Mouse (Mus musculus) kidney, embryonic 14.5 days (tissue): Measurements from ENCODE around the gene Zswim5. TPM values are rescaled to one million over a fixed set of nuclear protein-coding genes. Genes with fewer than 3 reads are reported as not detected.
A peak's percentile ranks its signal among the peaks of the same experiment; 100 is the strongest.

Experiments used
- ATAC-seq: fragments of 200-750 bp; cut with Nextera tagmentation; 2 replicates; pipeline ENCODE4 v1.8.0; 2017; ENCODE audit warnings: moderate number of reproducible peaks, mild to moderate bottlenecking, moderate TSS enrichment, moderate library complexity; ENCODE audit not compliant: low FRiP score, low TSS enrichment
- H3K27ac ChIP-seq: fragments of 300-500 bp; sonication (generic); 2 replicates; pipeline ENCODE4 v1.5.1; 2014; ENCODE audit warnings: low read depth, mild to moderate bottlenecking, low read length, moderate library complexity, mixed read lengths
- H3K27me3 ChIP-seq: fragments of 300-500 bp; sonication (generic); 2 replicates; pipeline ENCODE4 v1.6.1; 2014; ENCODE audit warnings: mild to moderate bottlenecking, low read length; ENCODE audit not compliant: control insufficient read depth, insufficient read depth
- H3K36me3 ChIP-seq: fragments of 300-500 bp; sonication (generic); 2 replicates; pipeline ENCODE4 v1.6.1; 2014; ENCODE audit warnings: low read length, mixed read lengths; ENCODE audit not compliant: control insufficient read depth, insufficient read depth
- H3K4me1 ChIP-seq: fragments of 300-500 bp; sonication (generic); 2 replicates; pipeline ENCODE4 v1.6.1; 2014; ENCODE audit warnings: low read length, mixed read lengths; ENCODE audit not compliant: control insufficient read depth, insufficient read depth
- H3K4me2 ChIP-seq: fragments of 300-500 bp; sonication (generic); replicated peaks from 2 replicates; pipeline ENCODE4 v1.6.1; 2014; ENCODE audit warnings: low read depth, mild to moderate bottlenecking, low read length
- H3K4me3 ChIP-seq: fragments of 300-500 bp; sonication (generic); 2 replicates; pipeline ENCODE4 v1.5.1; 2014; ENCODE audit warnings: mild to moderate bottlenecking, low read length
- H3K9ac ChIP-seq: fragments of 300-500 bp; sonication (generic); 2 replicates; pipeline ENCODE4 v1.6.1; 2014; ENCODE audit warnings: low read depth, mild to moderate bottlenecking, low read length, moderate library complexity
- H3K9me3 ChIP-seq: fragments of 300-500 bp; sonication (generic); 2 replicates; pipeline ENCODE4 v1.6.1; 2016; ENCODE audit warnings: low read length; ENCODE audit not compliant: control insufficient read depth
- WGBS: fragments of 180-500 bp; shearing (Covaris S2); extraction: QIAGEN DNeasy Blood & Tissue Kit; methylation state at CpG from one replicate; pipeline ENCODE4 v1.1.7; 2014; 5-methylcytosine and 5-hydroxymethylcytosine counted together
- polyA plus RNA-seq: library from polyadenylated mRNA; unstranded; fragments of >200 nt; fragmentation: Nextera tagmentation; extraction: Ambion mirVana; gene quantifications from 2 replicates; pipeline ENCODE4 v1.2.1, GENCODE M21; 2014

Gene Zswim5
- polyA plus RNA-seq, 1 experiment from 2014 or later = 2.1 TPM

DNA sequence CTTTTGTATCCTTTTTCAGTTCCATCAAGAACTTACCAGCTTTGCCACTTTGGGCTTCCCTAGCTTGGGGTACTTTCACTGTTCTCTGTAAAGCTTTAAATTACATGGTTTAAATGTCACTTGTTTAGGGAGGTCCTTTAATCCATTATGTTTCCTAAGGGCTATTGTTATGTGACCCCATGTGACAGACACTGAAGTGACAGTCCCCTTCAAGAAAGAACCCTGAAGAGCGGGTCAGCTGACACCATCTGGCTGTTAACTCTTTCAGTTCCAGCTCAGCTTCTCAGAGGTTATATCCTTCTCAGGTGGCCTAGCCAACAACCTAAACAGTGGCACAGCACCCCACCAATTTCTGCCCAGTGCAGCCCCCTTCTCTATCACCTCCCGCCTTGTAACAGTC, 22.9 kb upstream of the Zswim5 start:
- Histone ChIP-seq H3K9me3 (no peaks in the 10 kb centered on the region), H3K36me3 (no peaks in the 10 kb centered on the region), H3K4me2 (no peak overlapping the region), H3K9ac (no peak overlapping the region), H3K4me1 (no peaks in the 10 kb centered on the region), H3K27me3 (no peaks in the 10 kb centered on the region), H3K27ac (no peak overlapping the region), H3K4me3 (no peak overlapping the region)
- no peak for ATAC-seq
- WGBS = 33% methylated on average over 2 of the region's 2 CpGs

DNA sequence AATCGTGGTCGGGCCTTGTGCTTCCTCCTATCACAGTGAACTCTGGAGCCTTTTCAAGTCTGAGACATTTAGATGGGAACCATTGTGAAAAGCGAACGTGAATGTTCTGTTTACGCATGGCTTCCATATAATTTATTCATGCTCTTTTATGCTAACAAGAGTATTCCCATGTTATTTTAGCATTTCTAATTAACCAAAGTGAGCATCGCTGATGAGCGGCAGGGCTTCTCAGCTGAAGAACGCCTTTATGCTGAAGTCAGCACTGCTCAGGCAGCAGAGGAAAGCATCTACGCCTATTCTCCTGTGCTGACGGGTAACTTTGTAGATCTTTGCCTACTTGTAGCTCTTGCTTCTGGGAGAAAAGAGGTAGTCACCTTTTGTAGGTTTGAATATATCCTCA, 20.0 kb upstream of the Zswim5 start:
- no peaks in the 10 kb centered on the region for H3K4me1 ChIP-seq
- no peak overlapping the region for H3K9ac ChIP-seq
- no peaks in the 10 kb centered on the region for H3K36me3 ChIP-seq
- H3K4me2 ChIP-seq = no peak overlapping the region
- no peak overlapping the region for H3K4me3 ChIP-seq
- WGBS = 91% methylated on average over 10 of the region's 10 CpGs
- H3K27me3 ChIP-seq = no peaks in the 10 kb centered on the region
- H3K9me3 ChIP-seq = no peaks in the 10 kb centered on the region
- ATAC-seq = no peak
- no peak overlapping the region for H3K27ac ChIP-seq

DNA sequence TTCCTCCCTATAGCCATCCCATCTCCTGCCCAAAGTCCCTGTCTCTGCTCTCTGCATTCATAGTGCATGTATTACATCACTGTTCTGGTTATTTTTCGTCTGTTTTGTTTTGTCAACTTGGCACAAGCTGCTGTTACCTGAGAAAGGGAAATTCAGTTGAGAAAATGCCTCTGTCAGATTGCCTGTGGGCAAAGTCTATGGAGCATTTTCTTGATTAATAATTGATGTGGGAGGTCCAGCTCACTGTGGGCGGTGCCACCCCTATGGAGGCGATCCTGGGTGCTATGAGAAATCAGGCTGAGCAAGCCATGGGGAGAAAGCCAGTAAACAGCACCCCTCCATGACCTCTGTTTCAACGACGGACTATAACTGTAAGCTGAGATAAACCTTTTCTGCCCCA, 17.5 kb upstream of the Zswim5 start:
- no peak overlapping the region for H3K4me2 ChIP-seq
- 60% methylated on average over 5 of the region's 5 CpGs for WGBS
- no peaks in the 10 kb centered on the region for H3K9me3 ChIP-seq
- H3K9ac ChIP-seq = no peak overlapping the region
- no peaks in the 10 kb centered on the region for H3K36me3 ChIP-seq
- no peak overlapping the region for H3K4me3 ChIP-seq
- no peaks in the 10 kb centered on the region for H3K27me3 ChIP-seq
- no peak overlapping the region for H3K27ac ChIP-seq
- H3K4me1 ChIP-seq = no peaks in the 10 kb centered on the region
- no peak for ATAC-seq

DNA sequence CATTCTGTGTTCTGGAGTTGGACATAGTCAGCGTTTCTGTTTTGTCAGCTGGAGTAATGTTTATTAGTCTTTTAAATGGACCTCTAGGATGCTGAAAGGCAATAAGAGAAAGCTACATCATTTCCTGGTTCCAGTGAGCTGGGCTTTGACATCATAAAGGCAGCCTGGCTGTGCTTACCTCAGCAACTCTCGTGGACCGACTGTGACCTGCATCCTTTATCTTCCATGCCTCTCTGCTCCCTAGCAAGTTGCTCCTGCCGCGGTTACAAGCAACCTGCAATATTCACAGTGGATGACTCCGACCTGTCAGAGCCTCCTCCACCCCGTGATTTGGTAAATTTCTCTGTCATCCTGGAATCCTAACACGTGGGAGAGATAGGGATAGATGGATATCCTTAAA, 15.2 kb upstream of the Zswim5 start:
- H3K4me3 ChIP-seq = no peak overlapping the region
- no peak for ATAC-seq
- H3K27me3 ChIP-seq = no peaks in the 10 kb centered on the region
- no peaks in the 10 kb centered on the region for H3K36me3 ChIP-seq
- no peaks in the 10 kb centered on the region for H3K4me1 ChIP-seq
- H3K4me2 ChIP-seq = no peak overlapping the region
- H3K9ac ChIP-seq = no peak overlapping the region
- 46% methylated on average over 8 of the region's 8 CpGs for WGBS
- H3K9me3 ChIP-seq = no peaks in the 10 kb centered on the region
- no peak overlapping the region for H3K27ac ChIP-seq

DNA sequence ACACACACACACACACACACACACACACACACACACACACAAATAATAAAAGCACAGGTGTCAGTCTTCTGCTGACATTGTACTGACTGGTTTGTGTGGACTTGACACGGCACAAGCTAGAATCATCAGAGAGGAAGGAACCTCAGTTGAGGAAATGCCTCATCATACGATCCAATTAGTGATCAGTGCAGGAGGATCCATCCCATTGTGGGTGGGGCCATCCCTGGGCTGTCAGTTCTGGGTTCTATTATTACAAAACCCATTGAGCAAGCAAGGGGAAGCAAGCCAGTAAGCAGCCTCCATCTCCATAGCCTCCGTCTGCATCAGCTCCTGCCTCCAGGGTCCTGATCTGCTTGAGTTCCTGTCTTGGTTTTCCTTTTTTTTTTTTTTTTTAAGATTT, 7.3 kb upstream of the Zswim5 start:
- H3K27me3 ChIP-seq = no peaks in the 10 kb centered on the region
- H3K27ac ChIP-seq = no peak overlapping the region
- no peak overlapping the region for H3K4me3 ChIP-seq
- 79% methylated on average over 3 of the region's 3 CpGs for WGBS
- H3K4me2 ChIP-seq = no peak overlapping the region
- no peak overlapping the region for H3K9ac ChIP-seq
- H3K36me3 ChIP-seq = no peaks in the 10 kb centered on the region
- no peaks in the 10 kb centered on the region for H3K9me3 ChIP-seq
- no peaks in the 10 kb centered on the region for H3K4me1 ChIP-seq
- no peak for ATAC-seq

DNA sequence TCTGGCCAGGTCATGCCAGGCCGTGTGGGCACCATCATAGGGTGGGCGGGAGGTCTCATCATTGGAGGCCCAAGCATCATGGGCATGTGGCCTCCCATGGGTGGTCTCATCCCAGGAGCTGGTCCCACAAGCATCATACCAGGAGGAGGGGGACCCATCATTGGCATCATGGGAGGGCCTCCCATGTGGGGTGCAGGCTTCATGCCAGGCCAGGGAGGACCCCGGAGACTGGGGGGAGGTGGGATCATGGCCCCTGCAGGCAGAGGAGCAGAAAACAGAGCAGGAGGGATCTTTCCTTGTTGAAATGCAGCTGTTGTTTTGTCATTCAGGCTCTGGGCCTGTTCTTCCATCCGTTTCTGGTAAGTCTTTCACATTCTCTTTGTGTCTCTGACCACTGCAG, 2.6 kb upstream of the Zswim5 start:
- ATAC-seq = no peak
- H3K9ac ChIP-seq = no peak overlapping the region
- H3K27me3 ChIP-seq = peaks cover 2% of the 10 kb centered on the region; the same call in 1 of the 2 replicates
- no peak overlapping the region for H3K4me2 ChIP-seq
- H3K27ac ChIP-seq = no peak overlapping the region
- H3K36me3 ChIP-seq = no peaks in the 10 kb centered on the region
- H3K9me3 ChIP-seq = no peaks in the 10 kb centered on the region
- 92% methylated on average over 4 of the region's 4 CpGs for WGBS
- no peak overlapping the region for H3K4me3 ChIP-seq
- no peaks in the 10 kb centered on the region for H3K4me1 ChIP-seq

DNA sequence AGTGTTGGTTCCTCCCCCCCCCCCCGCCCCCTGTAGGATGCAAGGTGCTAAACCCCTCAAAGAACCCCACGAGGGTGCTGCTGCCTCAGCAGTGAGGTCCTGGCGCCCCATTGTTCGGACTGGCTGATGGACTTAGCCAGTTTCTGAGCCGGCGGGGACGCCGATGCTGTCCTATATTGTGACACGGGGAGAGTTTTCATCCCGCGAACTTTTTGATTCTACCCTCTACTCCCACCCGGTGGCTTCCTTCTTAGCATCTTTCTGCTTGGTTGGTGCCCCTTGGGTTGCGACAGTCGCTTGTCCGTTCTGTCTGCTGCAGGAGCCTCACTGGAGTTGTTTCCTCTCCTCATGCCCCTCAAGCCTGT, 564 bp upstream of the Zswim5 start:
- 2% methylated on average over 15 of the region's 15 CpGs for WGBS
- peak overlapping the region; percentile 82 for H3K9ac ChIP-seq
- H3K27ac ChIP-seq = peak overlapping the region; percentile 85
- H3K9me3 ChIP-seq = no peaks in the 10 kb centered on the region
- H3K36me3 ChIP-seq = no peaks in the 10 kb centered on the region
- no peaks in the 10 kb centered on the region for H3K4me1 ChIP-seq
- peak; percentile 51 for ATAC-seq
- H3K4me3 ChIP-seq = peak overlapping the region; percentile 90
- peak overlapping the region; percentile 95 for H3K4me2 ChIP-seq
- H3K27me3 ChIP-seq = peaks cover 3% of the 10 kb centered on the region; the same call in 1 of the 2 replicates

DNA sequence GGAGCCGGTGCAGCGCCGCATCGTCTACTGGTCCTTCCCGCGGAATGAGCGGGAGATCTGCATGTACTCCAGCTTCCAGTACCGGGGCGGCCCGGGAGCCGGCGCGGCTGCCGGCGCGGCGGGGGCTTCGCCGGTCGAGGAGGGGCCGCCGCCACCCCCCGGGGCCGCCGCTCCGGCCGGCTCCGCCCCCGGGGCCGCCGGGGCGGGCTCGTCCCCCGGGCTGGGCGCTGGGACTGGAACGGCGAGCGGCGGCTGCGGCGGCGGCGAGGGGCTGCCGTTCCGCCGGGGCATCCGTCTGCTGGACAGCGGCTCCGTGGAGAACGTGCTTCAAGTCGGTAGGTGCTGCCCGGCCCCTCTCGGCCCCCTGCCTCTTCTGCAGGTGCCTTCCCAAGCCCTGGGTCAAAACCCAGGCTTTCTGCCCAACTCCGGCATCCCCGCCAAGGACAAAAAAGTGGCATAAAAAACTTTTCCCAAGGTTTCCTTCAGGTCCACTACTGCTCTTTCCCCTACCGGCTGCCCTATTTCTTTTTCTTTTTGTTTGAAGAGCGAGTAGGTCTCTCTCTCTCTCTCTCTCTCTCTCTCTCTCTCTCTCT, 649 bp downstream of the Zswim5 start:
- Histone ChIP-seq H3K36me3 (no peaks in the 10 kb centered on the region), H3K27ac (peak overlapping the region; percentile 85), H3K4me1 (no peaks in the 10 kb centered on the region), H3K4me3 (peak overlapping the region; percentile 90), H3K27me3 (peaks cover 3% of the 10 kb centered on the region; the same call in 1 of the 2 replicates), H3K9me3 (no peaks in the 10 kb centered on the region), H3K9ac (peak overlapping the region; percentile 82), H3K4me2 (peak overlapping the region; percentile 95)
- peak; percentile 18; the same call in 1 of the 2 replicates for ATAC-seq
- WGBS = under 1% methylated on average over 29 of the region's 57 CpGs

DNA sequence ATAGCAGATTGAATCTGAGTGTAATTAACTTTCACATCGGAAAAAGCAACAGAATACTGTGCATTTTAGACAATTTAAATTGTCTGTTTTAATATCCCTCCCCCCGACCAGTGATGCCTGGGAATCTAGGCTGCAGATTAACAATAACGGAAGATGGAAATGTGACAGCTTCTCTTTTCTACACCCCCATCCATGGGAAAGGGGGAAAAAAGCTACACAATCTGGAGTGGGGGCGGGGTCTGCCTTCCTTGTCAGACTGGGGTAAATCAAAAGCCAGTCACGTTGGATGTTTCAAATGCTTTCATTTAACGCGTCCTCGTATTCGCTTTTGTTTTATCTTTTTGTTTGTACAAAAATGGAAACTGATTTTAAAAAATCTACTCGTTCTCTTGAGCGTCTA, 1.3 kb downstream of the Zswim5 start:
- WGBS = 5% methylated on average over 11 of the region's 11 CpGs
- H3K4me2 ChIP-seq = peak overlapping the region; percentile 95
- no peak for ATAC-seq

More for the DNA sequence above, 1.3 kb downstream of the Zswim5 start:
- H3K36me3 ChIP-seq = no peaks in the 10 kb centered on the region
- no peaks in the 10 kb centered on the region for H3K4me1 ChIP-seq
- H3K27ac ChIP-seq = no peak overlapping the region
- H3K9me3 ChIP-seq = no peaks in the 10 kb centered on the region
- H3K4me3 ChIP-seq = peak overlapping the region; percentile 90
- peaks cover 3% of the 10 kb centered on the region; the same call in 1 of the 2 replicates for H3K27me3 ChIP-seq
- no peak overlapping the region for H3K9ac ChIP-seq
